Mouse (Mus musculus): ENCODE data around the gene Mip. TPM values are rescaled to one million over a fixed set of nuclear protein-coding genes. Genes with fewer than 3 reads are reported as not detected.
"Not testable (repeated sequence)": the region's sequence is repeated elsewhere in the genome, so short reads cannot be mapped to it uniquely, and the experiment has no call there.

Mip gene
- total and polyA plus RNA-seq, 3 experiments: not detected

DNA sequence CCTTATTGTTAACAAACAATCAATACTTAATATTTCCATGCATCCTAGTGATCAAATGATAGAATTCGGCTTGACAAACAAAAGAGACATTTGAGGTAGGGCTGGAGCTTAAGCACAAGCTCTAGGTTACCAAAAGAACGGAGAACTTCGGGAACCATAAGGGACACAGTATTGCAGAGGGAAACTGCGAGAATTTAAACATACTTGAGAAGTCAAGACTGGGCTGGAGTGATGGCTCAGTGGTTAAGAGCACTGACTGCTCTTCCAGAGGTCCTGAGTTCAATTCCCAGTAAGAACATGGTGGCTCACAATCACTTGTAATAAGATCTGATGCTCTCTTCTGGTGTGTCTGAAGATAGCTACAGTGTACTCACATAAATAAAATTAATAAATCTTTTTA, 11.5 kb upstream of the Mip start:
- dilution Hi-C loops (cut with MboI; ENCODE audit: extremely low pct_ligation_motif_present, extremely low pct_unique_long_range_greater_than_20kb, low sequenced_read_pairs); H3K9ac ChIP-seq (ENCODE audit: insufficient read depth, low read depth); H3K27ac ChIP-seq (ENCODE audit: insufficient read depth, low read depth); DNase-seq (ENCODE audit: extremely low read depth); in situ Hi-C loops (cut with MboI; ENCODE audit: low pct_ligation_motif_present, low pct_unique_long_range_greater_than_20kb, low sequenced_read_pairs); H3K27me3 ChIP-seq (replicated peaks); H3K4me2 ChIP-seq (ENCODE audit: insufficient read depth, low read depth, poor library complexity, severe bottlenecking); H3K9me3 ChIP-seq (replicated peaks; ENCODE audit: low read length); H3K36me3 ChIP-seq (replicated peaks in 1 of 2; ENCODE audit: control insufficient read depth in 1 of 2, insufficient read depth in 1 of 2, low read length in 1 of 2); H3K4me3 ChIP-seq (replicated peaks in 1 of 3; ENCODE audit: low read depth in 2 of 3, low read length in 2 of 3, poor library complexity in 1 of 3): not testable (repeated sequence)
- H3K79me2 ChIP-seq (replicated peaks; ENCODE audit: control insufficient read depth, extremely low read depth, insufficient read depth, poor library complexity, severe bottlenecking): peaks cover 16% of the 10 kb centered on the region
- TF ChIP-seq TBP (conservative IDR thresholded peaks at IDR 0.05; ENCODE audit: low read depth, low read length): peak; percentile 92
- H3K4me1 ChIP-seq (ENCODE audit: control insufficient read depth in 1 of 2, insufficient read depth in 2 of 2): peaks cover 5 to 18% of the 10 kb centered on the region in 2 experiments

DNA sequence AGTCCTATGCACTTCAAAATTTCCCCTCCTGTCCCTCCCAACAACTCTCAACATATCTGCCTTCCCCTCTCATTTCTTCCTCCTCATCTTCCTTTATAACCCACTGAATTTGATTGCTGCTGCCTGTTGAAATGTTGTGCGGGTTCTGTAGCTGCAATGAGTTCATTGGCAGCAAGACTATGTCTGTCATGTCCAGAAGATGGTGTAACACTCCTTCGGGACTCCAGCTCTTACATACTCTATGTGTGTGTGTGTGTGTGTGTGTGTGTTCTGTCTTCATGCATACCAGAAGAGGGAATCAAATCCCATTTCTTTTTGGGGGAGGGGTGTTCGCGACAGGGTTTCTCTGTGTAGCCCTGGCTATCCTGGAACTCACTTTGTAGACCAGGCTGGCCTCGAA, 10.7 kb upstream of the Mip start:
- Histone ChIP-seq H3K79me2 (replicated peaks; ENCODE audit: control insufficient read depth, extremely low read depth, insufficient read depth, poor library complexity, severe bottlenecking) (peaks cover 14% of the 10 kb centered on the region), H3K4me1 (ENCODE audit: control insufficient read depth in 1 of 2, insufficient read depth in 2 of 2) (peaks cover 3 to 9% of the 10 kb centered on the region in 2 experiments), H3K36me3 (replicated peaks in 1 of 2; ENCODE audit: control insufficient read depth in 1 of 2, insufficient read depth in 1 of 2, low read length in 1 of 2) (peaks cover 0 to 7% of the 10 kb centered on the region in 2 experiments), H3K27ac (ENCODE audit: insufficient read depth, low read depth) (no peak overlapping the region), H3K9me3 (replicated peaks; ENCODE audit: low read length) (no peaks in the 10 kb centered on the region), H3K27me3 (replicated peaks) (no peaks in the 10 kb centered on the region), H3K9ac (ENCODE audit: insufficient read depth, low read depth) (no peak overlapping the region), H3K4me3 (replicated peaks in 1 of 3; ENCODE audit: low read depth in 2 of 3, low read length in 2 of 3, poor library complexity in 1 of 3) (no peak overlapping the region), H3K4me2 (ENCODE audit: insufficient read depth, low read depth, poor library complexity, severe bottlenecking) (no peak overlapping the region)
- no peak for DNase-seq (ENCODE audit: extremely low read depth)
- no peak for TF ChIP-seq RCOR1 (conservative IDR thresholded peaks at IDR 0.05; ENCODE audit: low read depth, low read length)
- TF ChIP-seq HCFC1 (IDR thresholded peaks at IDR 0.05; ENCODE audit: low read depth, low read length): no peak
- no peak for TF ChIP-seq BHLHE40 (IDR thresholded peaks at IDR 0.05; ENCODE audit: low read depth, low read length)
- TF ChIP-seq JUND (conservative IDR thresholded peaks at IDR 0.05; ENCODE audit: low read depth, low read length): no peak
- TF ChIP-seq ELF1 (IDR thresholded peaks at IDR 0.05; ENCODE audit: low read depth, low read length): no peak
- TF ChIP-seq CTCF (conservative IDR thresholded peaks at IDR 0.05 in 1 of 2, IDR thresholded peaks at IDR 0.05 in 1 of 2; ENCODE audit: low read depth in 2 of 2, low read length in 2 of 2): peak in 1 of 2 experiments; percentile 33; a peak in 1 of 4 replicates
- TF ChIP-seq CHD1 (IDR thresholded peaks at IDR 0.05; ENCODE audit: low read depth, low read length): no peak
- TF ChIP-seq NRF1 (IDR thresholded peaks at IDR 0.05; ENCODE audit: low read depth, low read length): no peak
- no peak for TF ChIP-seq USF2 (conservative IDR thresholded peaks at IDR 0.05; ENCODE audit: low read depth, low read length)
- no peak for TF ChIP-seq SIN3A (IDR thresholded peaks at IDR 0.05; ENCODE audit: low read length)
- TF ChIP-seq ZNF384 (IDR thresholded peaks at IDR 0.05; ENCODE audit: low read depth, low read length): no peak
- TF ChIP-seq EP300 (IDR thresholded peaks at IDR 0.05; ENCODE audit: low read length): no peak
- TF ChIP-seq MAFK (IDR thresholded peaks at IDR 0.05; ENCODE audit: insufficient replicate concordance, low read length): no peak
- 0 out of 2 replicates have a peak, but pooled peaks have one; percentile 6 for TF ChIP-seq SMC3 (IDR thresholded peaks at IDR 0.05; ENCODE audit: low read depth, low read length)
- TF ChIP-seq NELFE (IDR thresholded peaks at IDR 0.05; ENCODE audit: low read depth, low read length): no peak
- no peak for TF ChIP-seq USF1 (IDR thresholded peaks at IDR 0.05; ENCODE audit: low read depth, low read length)
- TF ChIP-seq MAX (IDR thresholded peaks at IDR 0.05; ENCODE audit: low read length): no peak
- no peak for TF ChIP-seq JUN (IDR thresholded peaks at IDR 0.05; ENCODE audit: insufficient read depth, low read depth, low read length)
- TF ChIP-seq ZKSCAN1 (IDR thresholded peaks at IDR 0.05; ENCODE audit: borderline replicate concordance, low read depth, low read length): no peak
- no peak for TF ChIP-seq IRF4 (IDR thresholded peaks at IDR 0.05; ENCODE audit: low read depth, low read length)
- peak; percentile 8 for TF ChIP-seq RAD21 (IDR thresholded peaks at IDR 0.05; ENCODE audit: low read depth, low read length)
- no peak for TF ChIP-seq TBP (conservative IDR thresholded peaks at IDR 0.05; ENCODE audit: low read depth, low read length)
- TF ChIP-seq KAT2A (IDR thresholded peaks at IDR 0.05; ENCODE audit: insufficient replicate concordance, low read length): no peak
- no peak for TF ChIP-seq ZMIZ1 (IDR thresholded peaks at IDR 0.05; ENCODE audit: low read depth, low read length)
- in situ Hi-C loops (cut with MboI; ENCODE audit: low pct_ligation_motif_present, low pct_unique_long_range_greater_than_20kb, low sequenced_read_pairs) (no loop called here), dilution Hi-C loops (cut with MboI; ENCODE audit: extremely low pct_ligation_motif_present, extremely low pct_unique_long_range_greater_than_20kb, low sequenced_read_pairs) (no loop called here)
